Mouse (Mus musculus): ENCODE measurements at regions not wholly inside any gene's neighbourhood (a gene's known extent, or its start where the extent isn't known, plus 50 kb on each side); places are given as distances from the start of the nearest gene placed in this dataset.

DNA sequence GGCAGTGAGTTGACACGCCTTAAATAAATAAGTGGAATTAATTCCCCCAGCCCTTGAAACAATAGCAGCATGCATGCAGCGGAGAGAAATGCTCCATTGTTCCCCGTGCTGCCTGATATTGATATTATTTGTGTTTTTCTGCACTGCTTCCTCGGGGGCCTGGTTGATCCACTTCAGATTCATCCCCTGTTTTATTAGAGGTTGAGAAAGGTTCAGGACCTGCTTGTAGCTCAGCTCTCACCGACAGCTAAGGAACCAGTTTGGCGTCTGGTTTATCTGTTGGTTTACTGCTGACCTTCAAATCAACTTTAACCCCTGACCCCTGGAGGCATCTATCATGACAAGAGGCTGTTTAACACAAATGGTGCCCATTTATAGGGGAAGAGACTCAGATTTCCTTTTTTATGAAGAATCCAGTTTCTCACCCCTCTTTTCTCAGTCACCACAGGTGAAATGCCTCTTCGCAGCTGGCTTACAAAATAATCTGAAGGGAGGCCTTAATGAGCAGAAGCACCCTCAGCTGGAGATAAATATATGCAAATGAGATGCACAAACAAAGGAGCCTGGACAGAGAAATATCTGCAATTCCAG, 270.8 kb downstream of the Meis1 start:
- TF ChIP-seq CTCF (IDR thresholded peaks at IDR 0.05; ENCODE audit: borderline replicate concordance, insufficient read depth, low read depth, low read length) (no peak), POLR2A (IDR thresholded peaks at IDR 0.05; ENCODE audit: borderline replicate concordance, insufficient read depth, low read length) (no peak)

Measured in cerebellum, adult 2 months (tissue).